Mouse (Mus musculus): ENCODE results near the gene Gm10134.
"Not testable (repeated sequence)": the region's sequence is repeated elsewhere in the genome, so short reads cannot be mapped to it uniquely, and the experiment has no call there.

Gene Gm10134

GRCm38 (mm10) chr2:28505795-28506194, at the start of gene Gm10134:
Gm10134 (plus strand) TSS chr2:28506095.
- no peak for DNase-seq

GRCm38 (mm10) chr2:28456616-28457015, 49.3 kb upstream of the Gm10134 start:
- no peak for DNase-seq

GRCm38 (mm10) chr2:28463919-28464318, 42.0 kb upstream of the Gm10134 start:
- DNase-seq: peak; percentile 72

- DNase-seq: no peak
Observed at GRCm38 (mm10) chr2:28464919-28465318, 41.0 kb upstream of the Gm10134 start.

GRCm38 (mm10) chr2:28465836-28466518, 39.9 kb upstream of the Gm10134 start, which contains the start of gene 1700007K13Rik:
1700007K13Rik (minus strand) TSS chr2:28466332.
- peak; percentile 51 for DNase-seq

- DNase-seq: peak; percentile 88
Observed at GRCm38 (mm10) chr2:28467860-28468485, 37.9 kb upstream of the Gm10134 start, which contains the start of gene Mrps2. Mrps2 (plus strand) TSS chr2:28468066.

- DNase-seq: no peak
Observed at GRCm38 (mm10) chr2:28468486-28469225, 37.2 kb upstream of the Gm10134 start.

- DNase-seq: no peak
Observed at GRCm38 (mm10) chr2:28469461-28469860, 36.4 kb upstream of the Gm10134 start.

GRCm38 (mm10) chr2:28470591-28470990, 35.3 kb upstream of the Gm10134 start:
- no peak for DNase-seq

GRCm38 (mm10) chr2:28472011-28472410, 33.9 kb upstream of the Gm10134 start:
- not testable (repeated sequence) for DNase-seq

GRCm38 (mm10) chr2:28477993-28478392, 27.9 kb upstream of the Gm10134 start:
- not testable (repeated sequence) for DNase-seq

GRCm38 (mm10) chr2:28479208-28480204, 26.4 kb upstream of the Gm10134 start:
- DNase-seq: no peak

GRCm38 (mm10) chr2:28483861-28484260, 22.0 kb upstream of the Gm10134 start:
- DNase-seq: no peak

GRCm38 (mm10) chr2:28494521-28494920, 11.4 kb upstream of the Gm10134 start:
- no peak for DNase-seq

GRCm38 (mm10) chr2:28495207-28495756, 10.6 kb upstream of the Gm10134 start:
- peak; percentile 60 for DNase-seq

GRCm38 (mm10) chr2:28495801-28496595, 9.9 kb upstream of the Gm10134 start:
- no peak for DNase-seq

GRCm38 (mm10) chr2:28496671-28497070, 9.2 kb upstream of the Gm10134 start, which contains the start of gene Gbgt1:
Gbgt1 (plus strand) TSS chr2:28496891.
- no peak for DNase-seq

GRCm38 (mm10) chr2:28497561-28497960, 8.3 kb upstream of the Gm10134 start:
- no peak for DNase-seq

- no peak for DNase-seq
Observed at GRCm38 (mm10) chr2:28498431-28498830, 7.5 kb upstream of the Gm10134 start.

- no peak for DNase-seq
Observed at GRCm38 (mm10) chr2:28502987-28503386, 2.9 kb upstream of the Gm10134 start.

- DNase-seq: no peak
Observed at GRCm38 (mm10) chr2:28504676-28505075, 1.2 kb upstream of the Gm10134 start.
